17 mouse cellular contexts compared by ENCODE assay signal in the genomic region with DNA sequence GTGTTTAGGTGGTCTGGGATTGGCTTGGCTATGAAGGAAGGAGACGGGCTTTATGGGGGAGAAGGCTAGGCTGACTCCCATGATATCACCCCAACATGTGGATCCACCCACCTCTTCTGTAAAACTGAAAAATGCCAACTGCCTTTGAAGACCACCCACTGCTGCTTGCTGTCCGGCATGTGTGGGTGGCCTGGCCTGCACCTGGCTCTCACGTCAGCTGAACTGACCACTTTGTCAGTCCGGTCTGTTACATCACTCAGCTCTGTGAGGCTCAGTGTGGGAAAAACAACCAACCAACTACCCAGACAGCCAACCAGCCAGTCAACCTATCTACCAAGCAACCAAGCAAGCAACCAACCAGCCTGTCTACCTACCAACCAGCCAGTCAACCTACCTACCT.
"Had no signal": no experiment of that assay in that cellular context is flagged by ENCODE, and none has a peak within 500 bp of the region (broad histone marks: within the 10 kb centered on the region; RNA-seq: fewer than 3 reads in every experiment).

No protein-coding gene starts in this region.

- H3K36me3 ChIP-seq: neural tube, embryonic 12.5 days; neural tube, embryonic 13.5 days; neural tube, embryonic 15.5 days; stomach, embryonic 15.5 days had no signal

- H3K4me3 ChIP-seq: neural tube, embryonic 12.5 days; neural tube, embryonic 13.5 days; neural tube, embryonic 15.5 days; stomach, embryonic 15.5 days had no signal

- H3K4me1 ChIP-seq: neural tube, embryonic 12.5 days; neural tube, embryonic 13.5 days; neural tube, embryonic 15.5 days; stomach, embryonic 15.5 days had no signal

- H3K27me3 ChIP-seq: neural tube, embryonic 12.5 days; neural tube, embryonic 13.5 days; stomach, embryonic 15.5 days had no signal

- H3K27ac ChIP-seq: neural tube, embryonic 12.5 days; neural tube, embryonic 13.5 days; neural tube, embryonic 15.5 days; stomach, embryonic 15.5 days; stomach, postnatal 0 days had no signal

- DNase-seq: retina, postnatal 1 day; right cerebral cortex, adult 18-20 months; right cerebral cortex, postnatal 14 days; right cerebral cortex, postnatal 25 days; right cerebral cortex, postnatal 4 days; spleen, adult 18-20 months; thymus, adult 18-20 months; thymus, adult 2 months; thymus, postnatal 14 days; thymus, postnatal 25 days; thymus, postnatal 36 days; thymus, postnatal 4 days had no signal

- H3K4me2 ChIP-seq: neural tube, embryonic 12.5 days; neural tube, embryonic 13.5 days; neural tube, embryonic 15.5 days; stomach, embryonic 15.5 days had no signal
